Mouse (Mus musculus) adrenal gland, postnatal 36 days (tissue): Measurements from ENCODE around the gene Uimc1. TPM values are rescaled to one million over a fixed set of nuclear protein-coding genes. Genes with fewer than 3 reads are reported as not detected.
"Not testable (repeated sequence)": the region's sequence is repeated elsewhere in the genome, so short reads cannot be mapped to it uniquely, and the experiment has no call there.

Experiments used
- DNase-seq, 2 experiments: peaks; one replicate each; pipeline ENCODE4 v3.0.0; 2021; ENCODE audit warnings: mixed read lengths in 1 of 2
- long read RNA-seq, 2 experiments: library from polyadenylated mRNA; stranded (forward); transcript quantifications; one replicate each; pipeline ENCODE4 v2.0.0; 2021; ENCODE audit warnings: borderline sequencing depth in 2 of 2
- total RNA-seq, 2 experiments: library from RNA; stranded (reverse); gene quantifications; 2 replicates each; pipeline ENCODE4 v1.2.3; 2021

Uimc1 gene
- 10 to 100 TPM; 27.1 to 29.4 TPM for total RNA-seq
- long read RNA-seq, experiment 1, transcript Uimc1-201 (15 exons, 2,931 nt) = major isoform, 20 of 38 reads
- long read RNA-seq, experiment 1, partial matches to known transcripts = 5 of 38 reads
- long read RNA-seq, experiment 1, other reads (novel, unspliced or antisense) = 8 of 38 reads
- long read RNA-seq, experiment 2, transcript Uimc1-201 (15 exons, 2,931 nt) = major isoform, 6 of 10 reads
- long read RNA-seq, experiment 2, partial matches to known transcripts = 1 of 10 reads
- long read RNA-seq, experiment 2, other reads (novel, unspliced or antisense) = 1 of 10 reads

- DNase-seq = peak; percentile 85 to 90
Measured at GRCm38 (mm10) chr13:55099726-55100478, at the start of gene Uimc1. Gene Uimc1 (minus strand): TSS chr13:55100300.

- DNase-seq = no peak
Measured at GRCm38 (mm10) chr13:55140271-55140670, 40.2 kb upstream of the Uimc1 start.

GRCm38 (mm10) chr13:55135382-55135781, 35.3 kb upstream of the Uimc1 start:
- DNase-seq = no peak

- DNase-seq = no peak
Measured at GRCm38 (mm10) chr13:55133448-55133847, 33.3 kb upstream of the Uimc1 start, which contains the start of gene Gm17617. Gene Gm17617 (minus strand): TSS chr13:55133548.

- DNase-seq = no peak
Measured at GRCm38 (mm10) chr13:55124903-55125302, 24.8 kb upstream of the Uimc1 start.

- no peak for DNase-seq
Measured at GRCm38 (mm10) chr13:55114375-55114774, 14.3 kb upstream of the Uimc1 start.

GRCm38 (mm10) chr13:55107694-55108093, 7.6 kb upstream of the Uimc1 start:
- peak; percentile 66 to 74 for DNase-seq

- DNase-seq = peak in 1 of 2 experiments; percentile 12
Measured at GRCm38 (mm10) chr13:55107116-55107515, 7.0 kb upstream of the Uimc1 start.

- peak; percentile 66 to 79 for DNase-seq
Measured at GRCm38 (mm10) chr13:55105953-55106691, 6.0 kb upstream of the Uimc1 start.

GRCm38 (mm10) chr13:55105045-55105952, 5.2 kb upstream of the Uimc1 start, which contains the start of gene Zfp346:
Gene Zfp346 (plus strand): TSS chr13:55105311.
- DNase-seq = peak; percentile 99 to 100

GRCm38 (mm10) chr13:55103351-55103750, 3.3 kb upstream of the Uimc1 start:
- no peak for DNase-seq

GRCm38 (mm10) chr13:55102366-55102765, 2.3 kb upstream of the Uimc1 start:
- DNase-seq = no peak

GRCm38 (mm10) chr13:55101627-55102026, 1.5 kb upstream of the Uimc1 start:
- DNase-seq = no peak

GRCm38 (mm10) chr13:55099066-55099725, 904 bp downstream of the Uimc1 start:
- peak; percentile 19 to 22 for DNase-seq

GRCm38 (mm10) chr13:55097841-55098240, 2.3 kb downstream of the Uimc1 start:
- not testable (repeated sequence) for DNase-seq

- DNase-seq = no peak
Measured at GRCm38 (mm10) chr13:55092588-55092987, 7.5 kb downstream of the Uimc1 start.

GRCm38 (mm10) chr13:55075597-55075996, 24.5 kb downstream of the Uimc1 start:
- DNase-seq = no peak

GRCm38 (mm10) chr13:55071322-55071721, 28.8 kb downstream of the Uimc1 start:
- DNase-seq = peak in 1 of 2 experiments; percentile 10

- DNase-seq = no peak
Measured at GRCm38 (mm10) chr13:55069719-55070118, 30.4 kb downstream of the Uimc1 start.

- DNase-seq = no peak
Measured at GRCm38 (mm10) chr13:55063276-55063675, 36.8 kb downstream of the Uimc1 start.

GRCm38 (mm10) chr13:55058042-55058441, 42.1 kb downstream of the Uimc1 start:
- DNase-seq = peak; percentile 14 to 20
